ENCODE assay signal across 12 mouse cellular contexts in the genomic region with DNA sequence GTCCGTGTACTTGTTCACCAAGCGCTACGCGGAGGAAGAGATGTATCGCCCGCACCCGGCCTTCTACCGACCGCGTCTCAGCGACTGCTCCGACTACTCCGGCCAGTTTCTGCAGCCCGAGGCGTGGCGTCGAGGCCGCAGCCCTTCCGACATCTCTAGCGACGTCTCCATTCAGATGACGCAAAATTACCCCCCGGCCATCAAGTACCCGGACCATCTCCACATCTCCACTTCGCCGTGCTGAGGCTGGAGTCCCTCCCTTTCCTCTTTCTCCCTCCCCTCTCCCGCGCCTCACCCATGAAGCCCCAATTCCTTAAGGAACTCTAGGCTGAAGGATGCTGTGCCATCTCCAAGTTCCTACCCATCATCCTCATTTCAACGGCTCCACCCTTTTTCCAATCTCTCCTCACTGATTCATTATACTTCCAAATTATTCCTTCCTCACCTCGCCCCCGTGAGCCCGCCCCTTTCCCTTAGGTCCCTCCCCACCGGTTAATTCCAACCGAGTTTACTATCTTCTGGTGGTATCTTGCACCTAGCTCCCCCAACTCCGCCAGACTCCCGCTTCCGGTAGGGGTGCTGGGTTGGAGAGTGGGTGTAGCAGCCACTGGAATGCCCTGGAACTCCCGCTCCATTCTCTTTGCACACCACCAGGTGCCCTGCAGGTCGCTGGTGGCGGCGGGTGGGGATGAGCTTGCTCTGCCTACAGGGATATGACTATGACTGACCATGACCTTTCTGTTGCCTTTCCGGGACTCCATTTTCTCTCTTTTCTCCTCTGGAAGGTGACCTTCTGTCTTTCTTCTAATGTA. TPM values are rescaled to one million over a fixed set of nuclear protein-coding genes. Genes with fewer than 3 reads are reported as not detected.
DNase-seq lines count a peak whose midpoint lies in the region; ATAC-seq and TF ChIP-seq lines count a peak whose summit lies in the region.
"Had no signal": no experiment of that assay in that cellular context is flagged by ENCODE, and none has a peak within 500 bp of the region (broad histone marks: within the 10 kb centered on the region; RNA-seq: fewer than 3 reads in every experiment).

No protein-coding gene starts in this region.

- no peak for TF ChIP-seq POLR2A in ES-Bruce4 (IDR thresholded peaks at IDR 0.05; ENCODE audit: insufficient read depth, low read length)

- no peak for TF ChIP-seq CTCF in ES-Bruce4 (IDR thresholded peaks at IDR 0.05; ENCODE audit: low read depth, low read length)

- WGBS in heart, embryonic 15.5 days = 7% methylated on average over 42 of the region's 42 CpGs
- 8% methylated on average over 42 of the region's 42 CpGs for WGBS in embryonic facial prominence, embryonic 10.5 days
- WGBS in limb, embryonic 15.5 days = 21% methylated on average over 42 of the region's 42 CpGs

- H3K4me2 ChIP-seq in heart, embryonic 15.5 days = peak overlapping the region; percentile 72
- peak overlapping the region; percentile 39 for H3K4me2 ChIP-seq in limb, embryonic 15.5 days

- no peak for DNase-seq in heart, adult 11 months
- peak; percentile 29 for DNase-seq in embryonic facial prominence, embryonic 10.5 days (ENCODE audit: low spot score)
- no peak for DNase-seq in MN1 (ENCODE audit: low spot score)
- no peak for DNase-seq in layer of hippocampus, adult 18-20 months (ENCODE audit: low spot score in 2 of 2)
- DNase-seq: cerebellum, postnatal 25 days had no signal

- peaks cover 33% of the 10 kb centered on the region for H3K27me3 ChIP-seq in heart, embryonic 15.5 days
- H3K27me3 ChIP-seq in ES-Bruce4 (ENCODE audit: control insufficient read depth, insufficient read depth, low read length, poor library complexity, severe bottlenecking) = no peaks in the 10 kb centered on the region
- H3K27me3 ChIP-seq in embryonic facial prominence, embryonic 10.5 days (replicated peaks; ENCODE audit: low read depth, poor library complexity, severe bottlenecking) = peaks cover 45% of the 10 kb centered on the region
- peaks cover 15% of the 10 kb centered on the region; the same call in 1 of the 2 replicates for H3K27me3 ChIP-seq in limb, embryonic 15.5 days

- H3K36me3 ChIP-seq in heart, embryonic 15.5 days = no peaks in the 10 kb centered on the region
- H3K36me3 ChIP-seq in ES-Bruce4 (ENCODE audit: control insufficient read depth, insufficient read depth, low read length, poor library complexity, severe bottlenecking) = no peaks in the 10 kb centered on the region
- H3K36me3 ChIP-seq in embryonic facial prominence, embryonic 10.5 days (replicated peaks) = peaks cover 45% of the 10 kb centered on the region
- H3K36me3 ChIP-seq in limb, embryonic 15.5 days = peaks cover 16% of the 10 kb centered on the region; the same call in 1 of the 2 replicates

- peak; percentile 42; the same call in 1 of the 2 replicates for TF ChIP-seq EP300 in ES-Bruce4 (IDR thresholded peaks at IDR 0.05; ENCODE audit: insufficient read depth, low read depth, low read length)

- H3K4me3 ChIP-seq in heart, embryonic 15.5 days = peak overlapping the region; percentile 40
- H3K4me3 ChIP-seq in ES-Bruce4 (ENCODE audit: low read depth, low read length) = peak overlapping the region; percentile 83
- H3K4me3 ChIP-seq in embryonic facial prominence, embryonic 10.5 days = peak overlapping the region; percentile 34
- H3K4me3 ChIP-seq in limb, embryonic 15.5 days = no peak overlapping the region
- H3K4me3 ChIP-seq: left cerebral cortex, adult 2 months had no signal

- H3K4me1 ChIP-seq in heart, embryonic 15.5 days (replicated peaks) = peaks cover 17% of the 10 kb centered on the region
- peaks cover 5% of the 10 kb centered on the region for H3K4me1 ChIP-seq in ES-Bruce4 (ENCODE audit: control insufficient read depth, insufficient read depth, low read length)
- peaks cover 21% of the 10 kb centered on the region for H3K4me1 ChIP-seq in embryonic facial prominence, embryonic 10.5 days
- H3K4me1 ChIP-seq in limb, embryonic 15.5 days = peaks cover 11% of the 10 kb centered on the region

- no peak overlapping the region for H3K27ac ChIP-seq in heart, embryonic 15.5 days
- H3K27ac ChIP-seq in ES-Bruce4 (ENCODE audit: insufficient read depth, low read length) = peak overlapping the region; percentile 89
- H3K27ac ChIP-seq in embryonic facial prominence, embryonic 10.5 days (replicated peaks) = no peak overlapping the region
- H3K27ac ChIP-seq in limb, embryonic 15.5 days = no peak overlapping the region
- H3K27ac ChIP-seq: left cerebral cortex, adult 2 months had no signal

- ATAC-seq in heart, embryonic 15.5 days (replicated peaks; ENCODE audit: insufficient number of reproducible peaks, insufficient read depth, low FRiP score, low read depth) = no peak
- ATAC-seq in limb, embryonic 15.5 days (ENCODE audit: insufficient number of reproducible peaks, low FRiP score, low TSS enrichment, low read depth) = no peak
- ATAC-seq in erythroid progenitor cell, adult 5-6 weeks (replicated peaks; ENCODE audit: low FRiP score, poor library complexity, severe bottlenecking) = no peak

- no peaks in the 10 kb centered on the region for H3K9me3 ChIP-seq in heart, embryonic 15.5 days (replicated peaks)
- H3K9me3 ChIP-seq in ES-Bruce4 (replicated peaks; ENCODE audit: control insufficient read depth, insufficient read depth, low read length, poor library complexity, severe bottlenecking) = no peaks in the 10 kb centered on the region
- H3K9me3 ChIP-seq in embryonic facial prominence, embryonic 10.5 days = no peaks in the 10 kb centered on the region
- no peaks in the 10 kb centered on the region for H3K9me3 ChIP-seq in limb, embryonic 15.5 days

- H3K9ac ChIP-seq in heart, embryonic 15.5 days = no peak overlapping the region
- H3K9ac ChIP-seq in ES-Bruce4 (ENCODE audit: low read depth, poor library complexity, severe bottlenecking) = peak overlapping the region; percentile 81
- H3K9ac ChIP-seq in limb, embryonic 15.5 days = no peak overlapping the region

RNA-seq across cellular contexts. Expression of a gene that starts 23.6 kb away (rescaled TPM):
- 0.61 and 0.83 TPM in 2 replicates for polyA plus RNA-seq in heart, embryonic 15.5 days (2015; fragmentation: Nextera tagmentation; extraction: Ambion mirVana)
- 5.2 and 7.6 TPM in 2 replicates for polyA plus RNA-seq in ES-Bruce4 (2011; ENCODE audit: insufficient read depth, insufficient read length, low read depth, missing spikeins)
- polyA plus RNA-seq in embryonic facial prominence, embryonic 10.5 days (2016; fragmentation: Nextera tagmentation; extraction: Ambion mirVana) = 8.5 and 11.4 TPM in 2 replicates
- 2.4 and 2.6 TPM in 2 replicates for polyA plus RNA-seq in limb, embryonic 15.5 days (2015; fragmentation: Nextera tagmentation; extraction: Ambion mirVana)
- total RNA-seq in erythroid progenitor cell, adult 5-6 weeks (2015; ENCODE audit: low replicate concordance) = not detected in 2 replicates
- not detected in 2 replicates for total RNA-seq in erythroid progenitor cell, adult 5-6 weeks (2017; ENCODE audit: low replicate concordance)
- total RNA-seq in layer of hippocampus, adult 18-20 months (2021) = 100 to 1,000 TPM; 368 to 411 TPM
- total RNA-seq: neutrophil, adult 5-6 weeks had no signal

RNA-seq across cellular contexts. Expression of a gene that starts 34.2 kb away (rescaled TPM):
- polyA plus RNA-seq in heart, embryonic 15.5 days (2015; fragmentation: Nextera tagmentation; extraction: Ambion mirVana) = 0.10 and 0.44 TPM in 2 replicates
- 57.6 and 60.5 TPM in 2 replicates for polyA plus RNA-seq in ES-Bruce4 (2011; ENCODE audit: insufficient read depth, insufficient read length, low read depth, missing spikeins)
- 1.2 and 1.9 TPM in 2 replicates for polyA plus RNA-seq in embryonic facial prominence, embryonic 10.5 days (2016; fragmentation: Nextera tagmentation; extraction: Ambion mirVana)
- polyA plus RNA-seq in limb, embryonic 15.5 days (2015; fragmentation: Nextera tagmentation; extraction: Ambion mirVana) = 1.7 and 2.6 TPM in 2 replicates
- total RNA-seq in erythroid progenitor cell, adult 5-6 weeks (2015; ENCODE audit: low replicate concordance) = not detected in 2 replicates
- 2.1 TPM in 1 of 2 replicates, not detected in the other for total RNA-seq in erythroid progenitor cell, adult 5-6 weeks (2017; ENCODE audit: low replicate concordance)
- total RNA-seq in layer of hippocampus, adult 18-20 months (2021) = 100 to 1,000 TPM; 134 to 148 TPM
- total RNA-seq: neutrophil, adult 5-6 weeks had no signal

RNA-seq across cellular contexts. Expression of a gene that starts 57.1 kb away (rescaled TPM):
- polyA plus RNA-seq in heart, embryonic 15.5 days (2015; fragmentation: Nextera tagmentation; extraction: Ambion mirVana) = 17.8 and 20.7 TPM in 2 replicates
- 16.6 and 17.6 TPM in 2 replicates for polyA plus RNA-seq in ES-Bruce4 (2011; ENCODE audit: insufficient read depth, insufficient read length, low read depth, missing spikeins)
- 0.29 TPM in 1 of 2 replicates, not detected in the other for polyA plus RNA-seq in embryonic facial prominence, embryonic 10.5 days (2016; fragmentation: Nextera tagmentation; extraction: Ambion mirVana)
- polyA plus RNA-seq in limb, embryonic 15.5 days (2015; fragmentation: Nextera tagmentation; extraction: Ambion mirVana) = 6.7 and 15.4 TPM in 2 replicates
- not detected in 2 replicates for total RNA-seq in erythroid progenitor cell, adult 5-6 weeks (2015; ENCODE audit: low replicate concordance)
- not detected in 2 replicates for total RNA-seq in erythroid progenitor cell, adult 5-6 weeks (2017; ENCODE audit: low replicate concordance)
- 1 to 10 TPM; 1.3 to 1.5 TPM for total RNA-seq in layer of hippocampus, adult 18-20 months (2021)
- total RNA-seq: neutrophil, adult 5-6 weeks had no signal
- polyA plus RNA-seq: urinary bladder, adult 2 months had no signal

Comparison
In these comparisons a context has a peak if more than half of its experiments do, and no peak if none do; other contexts are left out.
1. RNA of a gene that starts 34.2 kb away (polyA plus RNA-seq): 57.6 to 60.5 TPM in ES-Bruce4; 1.7 to 2.6 TPM in limb, embryonic 15.5 days, 1.2 to 1.9 TPM in embryonic facial prominence, embryonic 10.5 days and 0.10 to 0.44 TPM in heart, embryonic 15.5 days; every median in the first group is over 10 times any median in the second.